Mouse (Mus musculus): ENCODE measurements around the gene Rnf121.

- TF ChIP-seq MAX (IDR thresholded peaks at IDR 0.05; ENCODE audit: low read depth) (no peak), E2F4 (IDR thresholded peaks at IDR 0.05; ENCODE audit: insufficient read depth) (no peak), TCF3 (IDR thresholded peaks at IDR 0.05; ENCODE audit: insufficient read length, low read depth) (no peak), CEBPB (IDR thresholded peaks at IDR 0.05; ENCODE audit: insufficient read depth, poor library complexity, severe bottlenecking) (no peak), POLR2A (IDR thresholded peaks at IDR 0.05; ENCODE audit: insufficient read length, low read depth) (no peak), TCF12 (IDR thresholded peaks at IDR 0.05; ENCODE audit: insufficient read depth, poor library complexity, severe bottlenecking) (no peak), USF1 (IDR thresholded peaks at IDR 0.05; ENCODE audit: low read depth) (no peak), POLR2AphosphoS2 (IDR thresholded peaks at IDR 0.05; ENCODE audit: insufficient read length, low read depth) (no peak), REST (IDR thresholded peaks at IDR 0.05; ENCODE audit: insufficient read depth, insufficient read length) (no peak), MYOG (IDR thresholded peaks at IDR 0.05; ENCODE audit: control insufficient read depth in 1 of 3, insufficient read depth in 1 of 3, insufficient read length in 2 of 3, low read depth in 2 of 3) (no peak), MYOD1 (IDR thresholded peaks at IDR 0.05; ENCODE audit: control insufficient read depth in 1 of 3, insufficient read length in 2 of 3, low read depth in 2 of 3) (peak in 1 of 3 experiments; percentile 5), SRF (IDR thresholded peaks at IDR 0.05; ENCODE audit: control insufficient read depth, insufficient read length, low read depth) (no peak)
These were observed 91.5 kb downstream of the Rnf121 start for GRCm38 (mm10) chr7:101973730-101974129.

Measured in myocyte (in vitro differentiated cells).